Mouse (Mus musculus): ENCODE measurements at regions not wholly inside any gene's neighbourhood (a gene's known extent, or its start where the extent isn't known, plus 50 kb on each side); places are given as distances from the start of the nearest gene placed in this dataset.

GRCm38 (mm10) chr7:58557535-58557934 is 98.4 kb upstream of the Atp10a start:
- DNase-seq (ENCODE audit: low spot score) (no peak), ATAC-seq (replicated peaks; ENCODE audit: low FRiP score) (no peak)
- Histone ChIP-seq H3K4me1 (replicated peaks; ENCODE audit: control insufficient read depth, insufficient read depth, low read length) (no peaks in the 10 kb centered on the region), H3K4me3 (ENCODE audit: low read depth, low read length) (no peak overlapping the region), H3K27ac (ENCODE audit: low read depth, low read length) (no peak overlapping the region), H3K27me3 (replicated peaks; ENCODE audit: control insufficient read depth, insufficient read depth, low read length) (no peaks in the 10 kb centered on the region), H3K9ac (ENCODE audit: low read depth, low read length) (no peak overlapping the region), H3K36me3 (ENCODE audit: control insufficient read depth, insufficient read depth, low read length) (no peaks in the 10 kb centered on the region), H3K9me3 (ENCODE audit: control insufficient read depth, low read length) (no peaks in the 10 kb centered on the region), H3K4me2 (no peak overlapping the region)

- Histone ChIP-seq H3K9me3 (ENCODE audit: control insufficient read depth, low read length) (no peaks in the 10 kb centered on the region), H3K27me3 (replicated peaks; ENCODE audit: control insufficient read depth, insufficient read depth, low read length) (no peaks in the 10 kb centered on the region), H3K36me3 (ENCODE audit: control insufficient read depth, insufficient read depth, low read length) (no peaks in the 10 kb centered on the region), H3K9ac (ENCODE audit: low read depth, low read length) (no peak overlapping the region), H3K27ac (ENCODE audit: low read depth, low read length) (no peak overlapping the region), H3K4me1 (replicated peaks; ENCODE audit: control insufficient read depth, insufficient read depth, low read length) (no peaks in the 10 kb centered on the region), H3K4me2 (no peak overlapping the region), H3K4me3 (ENCODE audit: low read depth, low read length) (no peak overlapping the region)
- no peak for ATAC-seq (replicated peaks; ENCODE audit: low FRiP score)
- 29% methylated on average over 2 of the region's 2 CpGs for WGBS
- no peak for DNase-seq (ENCODE audit: low spot score)
Measured at GRCm38 (mm10) chr7:58568807-58569206, 87.2 kb upstream of the Atp10a start.

GRCm38 (mm10) chr7:58584241-58584820 is 71.6 kb upstream of the Atp10a start:
- DNase-seq (ENCODE audit: low spot score) (no peak), ATAC-seq (replicated peaks; ENCODE audit: low FRiP score) (0 out of 2 replicates have a peak, but pooled peaks have one; percentile 43)
- no peaks in the 10 kb centered on the region for H3K36me3 ChIP-seq (ENCODE audit: control insufficient read depth, insufficient read depth, low read length)
- no peaks in the 10 kb centered on the region for H3K27me3 ChIP-seq (replicated peaks; ENCODE audit: control insufficient read depth, insufficient read depth, low read length)
- WGBS: 25% methylated on average over 4 of the region's 4 CpGs
- no peak overlapping the region for H3K9ac ChIP-seq (ENCODE audit: low read depth, low read length)
- H3K4me1 ChIP-seq (replicated peaks; ENCODE audit: control insufficient read depth, insufficient read depth, low read length): no peaks in the 10 kb centered on the region
- no peak overlapping the region for H3K4me2 ChIP-seq
- H3K4me3 ChIP-seq (ENCODE audit: low read depth, low read length): no peak overlapping the region
- no peak overlapping the region for H3K27ac ChIP-seq (ENCODE audit: low read depth, low read length)
- H3K9me3 ChIP-seq (ENCODE audit: control insufficient read depth, low read length): no peaks in the 10 kb centered on the region

GRCm38 (mm10) chr7:58585626-58586256 is 70.2 kb upstream of the Atp10a start:
- whole genome bisulfite sequencing: 62% methylated on average over 3 of the region's 3 CpGs

GRCm38 (mm10) chr7:58595951-58596350 is 60.0 kb upstream of the Atp10a start:
- no peak overlapping the region for H3K9ac ChIP-seq (ENCODE audit: low read depth, low read length)
- H3K9me3 ChIP-seq (ENCODE audit: control insufficient read depth, low read length): no peaks in the 10 kb centered on the region
- no peak for DNase-seq (ENCODE audit: low spot score)
- H3K36me3 ChIP-seq (ENCODE audit: control insufficient read depth, insufficient read depth, low read length): no peaks in the 10 kb centered on the region
- ATAC-seq (replicated peaks; ENCODE audit: low FRiP score): no peak
- no peak overlapping the region for H3K27ac ChIP-seq (ENCODE audit: low read depth, low read length)
- H3K4me3 ChIP-seq (ENCODE audit: low read depth, low read length): no peak overlapping the region
- H3K4me1 ChIP-seq (replicated peaks; ENCODE audit: control insufficient read depth, insufficient read depth, low read length): no peaks in the 10 kb centered on the region
- no peaks in the 10 kb centered on the region for H3K27me3 ChIP-seq (replicated peaks; ENCODE audit: control insufficient read depth, insufficient read depth, low read length)
- H3K4me2 ChIP-seq: no peak overlapping the region
- 62% methylated on average over 1 of the region's 1 CpGs for WGBS

More at GRCm38 (mm10) chr7:58585626-58586256, 70.2 kb upstream of the Atp10a start:
- H3K9ac ChIP-seq (ENCODE audit: low read depth, low read length): no peak overlapping the region
- no peaks in the 10 kb centered on the region for H3K9me3 ChIP-seq (ENCODE audit: control insufficient read depth, low read length)
- no peak overlapping the region for H3K27ac ChIP-seq (ENCODE audit: low read depth, low read length)
- H3K27me3 ChIP-seq (replicated peaks; ENCODE audit: control insufficient read depth, insufficient read depth, low read length): no peaks in the 10 kb centered on the region
- H3K4me1 ChIP-seq (replicated peaks; ENCODE audit: control insufficient read depth, insufficient read depth, low read length): no peaks in the 10 kb centered on the region
- no peak for DNase-seq (ENCODE audit: low spot score)
- H3K4me2 ChIP-seq: no peak overlapping the region
- no peak overlapping the region for H3K4me3 ChIP-seq (ENCODE audit: low read depth, low read length)
- no peaks in the 10 kb centered on the region for H3K36me3 ChIP-seq (ENCODE audit: control insufficient read depth, insufficient read depth, low read length)
- no peak for ATAC-seq (replicated peaks; ENCODE audit: low FRiP score)

Measured in liver, embryonic 11.5 days (tissue).